Mouse (Mus musculus) cerebellum, postnatal 25 days (tissue): Measurements from ENCODE around the gene Gm5788.
"Not testable (repeated sequence)": the region's sequence is repeated elsewhere in the genome, so short reads cannot be mapped to it uniquely, and the experiment has no call there.

Experiments
- DNase-seq, 2 experiments: peaks; one replicate each; pipeline ENCODE4 v3.0.0; 2021; ENCODE audit warnings: mixed read lengths in 2 of 2

Gm5788 gene

DNA sequence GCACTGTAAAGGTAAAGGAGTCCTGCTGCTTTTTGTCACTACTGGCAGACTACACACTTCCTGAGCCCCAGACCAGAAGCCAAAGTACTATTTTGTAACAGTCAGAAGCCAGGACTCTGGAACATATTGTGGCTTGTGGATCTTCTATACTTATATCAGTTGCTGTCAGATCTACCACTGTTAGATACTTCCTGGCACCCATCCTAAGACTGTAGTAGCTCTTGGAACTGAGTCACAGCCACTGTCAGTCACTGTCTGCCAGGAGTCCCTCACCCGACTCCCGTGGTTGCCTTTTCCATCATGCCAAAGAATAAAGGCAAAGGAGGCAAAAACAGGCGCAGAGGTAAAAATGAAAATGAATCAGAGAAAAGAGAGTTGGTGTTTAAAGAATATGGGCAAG is at the start of gene Gm5788:
Gm5788 (plus strand) TSS at position 301 of the 400 bp plus-strand sequence.
- not testable (repeated sequence) for DNase-seq

DNA sequence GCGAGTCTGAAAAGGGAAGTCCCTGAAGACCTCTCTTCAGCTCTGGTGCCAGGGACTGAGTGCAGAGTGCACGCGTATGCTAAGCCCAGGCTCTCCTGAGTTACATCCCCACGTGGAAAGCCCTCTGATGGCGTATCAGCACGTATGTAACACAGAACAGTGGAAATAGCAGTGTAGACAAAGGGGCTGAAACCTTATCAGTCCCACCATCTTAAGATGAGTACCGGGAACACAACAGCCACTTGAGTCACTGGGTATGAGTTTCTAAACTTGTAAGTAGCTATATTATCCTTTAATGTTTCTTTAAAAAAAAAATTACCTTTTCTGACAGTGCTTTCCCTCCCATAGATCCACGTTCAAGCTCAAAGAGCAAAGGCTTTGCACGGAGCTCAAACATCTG is 45.1 kb upstream of the Gm5788 start:
- no peak for DNase-seq

DNA sequence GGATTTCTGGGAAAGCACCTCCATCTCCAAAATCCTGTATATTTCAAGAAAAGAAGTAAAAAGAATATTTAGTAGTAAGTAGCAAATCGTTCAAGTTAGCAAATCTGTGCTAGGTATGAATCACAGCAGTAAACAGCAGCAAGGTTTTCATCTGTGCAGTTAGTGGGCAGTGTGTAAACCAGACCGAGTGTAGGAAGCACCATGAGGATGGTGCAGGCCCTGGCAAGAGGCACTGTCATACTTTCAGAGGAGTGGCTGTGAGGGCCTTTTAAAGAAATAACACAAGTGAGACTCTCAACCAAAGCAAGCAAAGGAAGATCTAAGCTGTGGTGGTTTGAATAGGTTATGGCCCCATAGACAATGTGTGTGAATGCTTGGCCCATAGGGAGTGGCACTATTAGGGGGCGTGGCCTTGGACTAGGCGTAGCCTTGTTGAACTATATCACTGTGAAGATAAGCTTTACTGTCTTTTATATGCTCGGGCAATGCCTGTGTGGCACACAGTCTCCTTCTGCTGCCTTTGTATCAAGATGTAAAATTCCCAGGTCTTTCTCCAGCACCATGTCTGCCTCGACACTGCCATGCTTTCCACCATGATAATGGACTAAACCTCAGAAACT is 29.7 kb upstream of the Gm5788 start:
- DNase-seq = no peak

DNA sequence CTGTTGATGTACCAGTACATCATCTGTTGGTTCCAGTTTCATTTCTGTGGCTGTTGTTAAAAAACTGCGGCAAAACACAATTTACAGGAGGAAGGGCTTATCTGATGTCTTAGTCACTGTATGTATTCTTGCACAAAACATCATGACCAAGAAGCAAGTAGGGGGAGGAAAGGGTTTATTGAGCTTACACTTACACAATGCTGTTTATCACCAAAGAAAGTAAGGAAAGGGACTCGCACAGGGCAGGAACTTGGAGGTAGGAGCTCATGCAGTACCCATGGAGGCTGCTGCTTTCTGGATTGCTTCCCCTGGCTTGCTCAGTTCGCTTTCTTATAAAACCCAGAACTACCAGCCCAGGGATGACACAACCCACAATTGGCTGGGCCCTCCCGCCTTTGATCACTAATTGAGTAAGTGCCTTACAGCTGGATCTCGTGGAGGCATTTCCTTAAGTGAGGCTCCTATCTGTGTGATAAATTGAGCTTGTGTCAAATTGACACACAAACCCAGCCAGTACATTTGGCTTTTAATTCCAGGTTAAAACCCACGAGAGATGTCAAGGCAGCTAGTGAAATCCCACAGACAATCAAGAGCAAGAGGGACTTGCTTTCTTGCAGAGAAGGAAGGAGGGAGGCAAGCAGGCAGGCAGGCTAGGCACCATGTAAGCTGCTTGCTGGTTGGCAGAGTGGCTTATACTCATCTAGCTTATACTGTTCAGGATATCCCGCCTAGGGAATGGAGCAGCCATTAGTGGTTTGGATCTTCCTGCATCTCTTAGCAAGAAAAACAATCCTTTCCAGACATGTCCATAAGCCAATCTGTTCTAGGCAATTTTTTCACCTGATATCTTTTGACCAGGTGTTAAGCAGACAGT is 24.0 kb upstream of the Gm5788 start:
- DNase-seq = no peak

DNA sequence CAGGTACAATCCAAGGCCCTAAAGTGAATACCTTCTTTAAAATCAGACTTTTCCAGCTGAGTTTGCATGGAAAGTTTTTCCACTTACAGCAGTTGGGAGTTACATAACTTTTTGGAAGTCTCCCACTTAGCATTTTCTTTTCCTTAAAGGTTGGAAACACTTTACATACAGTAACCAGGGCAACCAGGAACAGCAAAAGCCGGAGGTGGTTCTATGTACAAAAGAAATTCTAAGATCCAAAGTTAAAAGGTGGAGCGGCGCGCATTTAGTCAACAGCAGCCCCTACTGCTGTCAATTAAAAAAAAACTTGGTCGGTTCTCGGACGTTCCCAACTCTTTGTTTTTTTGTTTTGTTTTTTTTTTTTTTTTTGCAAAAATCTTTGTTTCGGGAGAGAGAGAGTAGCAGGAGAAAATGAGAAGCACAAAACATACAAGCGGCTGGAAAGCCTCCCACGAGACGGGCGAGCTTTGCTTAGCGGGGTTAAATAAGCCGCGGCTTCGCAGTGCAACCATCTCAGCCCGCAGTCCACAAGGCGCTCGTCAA is 23.0 kb upstream of the Gm5788 start:
- no peak for DNase-seq

DNA sequence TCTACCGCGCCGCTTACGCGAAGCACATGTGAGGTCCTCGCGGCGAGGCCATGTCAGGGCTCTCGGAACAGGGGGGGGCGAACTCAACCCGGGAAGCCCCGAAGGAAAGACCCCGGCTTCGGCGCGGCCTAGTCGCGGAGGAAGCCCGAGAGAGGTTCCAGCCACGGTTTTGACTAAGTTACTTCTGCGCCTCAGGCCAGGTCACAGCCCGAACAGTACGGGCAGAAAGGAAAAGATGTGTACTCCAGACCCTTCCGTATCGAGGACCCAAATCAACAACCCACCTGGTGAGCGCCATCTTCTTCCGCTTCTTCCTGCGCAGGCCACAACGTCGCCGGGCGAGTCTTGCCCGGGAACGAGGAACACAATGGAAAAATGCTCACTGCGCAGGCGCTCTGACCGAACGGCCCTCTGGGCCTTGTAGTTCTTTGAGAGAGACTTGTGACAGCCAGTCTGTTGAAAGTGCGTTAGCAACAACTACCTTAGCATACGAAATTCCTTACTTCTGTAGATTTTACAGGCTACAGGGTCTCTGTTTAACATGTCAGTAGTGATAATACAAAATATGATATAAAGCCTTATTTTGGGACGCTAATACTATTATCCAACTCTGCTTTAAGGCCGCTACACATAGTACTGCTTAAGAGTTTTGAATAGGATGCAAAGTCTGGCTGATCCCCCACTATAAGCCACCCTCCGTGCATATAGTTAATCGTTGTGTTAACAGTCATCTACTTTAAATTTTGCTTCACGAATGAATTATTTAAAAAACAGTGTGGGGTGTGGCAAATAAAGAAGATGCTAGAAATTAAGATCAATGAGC is 22.3 kb upstream of the Gm5788 start, which contains the start of gene Snw1:
Snw1 (minus strand) TSS at position 311 of the 823 bp plus-strand sequence.
- peak; percentile 95 to 96 for DNase-seq

DNA sequence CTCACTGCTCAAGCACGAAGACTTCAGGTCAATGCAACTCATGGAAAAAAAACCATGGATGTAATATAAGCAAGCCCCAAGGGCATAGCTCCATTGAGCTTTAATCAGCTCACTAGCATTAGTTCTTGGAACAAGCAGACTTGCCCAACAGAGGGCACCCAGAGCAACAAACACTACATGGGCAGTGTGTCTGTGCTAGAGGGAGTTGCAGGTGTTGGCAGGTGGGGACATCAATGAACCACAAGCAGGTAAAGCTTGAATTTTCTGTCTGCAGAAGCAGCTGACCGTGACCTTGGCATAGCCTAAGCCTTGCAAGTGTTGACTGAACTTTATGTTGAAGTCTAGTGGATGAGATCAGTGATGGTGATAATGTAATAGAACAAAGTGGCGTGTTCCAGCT is 19.8 kb upstream of the Gm5788 start:
- no peak for DNase-seq

DNA sequence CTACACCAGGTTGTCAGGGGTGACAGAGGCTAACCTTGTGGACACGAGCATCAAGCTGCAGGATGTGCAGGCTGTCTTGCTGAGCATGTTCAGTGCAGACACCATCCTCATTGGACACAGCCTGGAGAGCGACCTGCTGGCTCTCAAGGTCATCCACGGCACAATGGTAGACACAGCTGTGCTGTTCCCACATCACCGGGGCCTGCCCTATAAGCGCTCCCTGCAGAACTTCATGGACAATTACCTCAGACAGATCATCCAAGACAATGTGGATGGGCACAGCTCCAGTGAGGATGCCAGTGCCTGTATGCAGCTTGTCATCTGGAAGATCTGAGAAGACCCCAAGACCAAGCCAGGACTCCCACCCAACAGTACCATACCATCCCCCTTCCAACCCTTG is 12.0 kb upstream of the Gm5788 start:
- DNase-seq = not testable (repeated sequence)

DNA sequence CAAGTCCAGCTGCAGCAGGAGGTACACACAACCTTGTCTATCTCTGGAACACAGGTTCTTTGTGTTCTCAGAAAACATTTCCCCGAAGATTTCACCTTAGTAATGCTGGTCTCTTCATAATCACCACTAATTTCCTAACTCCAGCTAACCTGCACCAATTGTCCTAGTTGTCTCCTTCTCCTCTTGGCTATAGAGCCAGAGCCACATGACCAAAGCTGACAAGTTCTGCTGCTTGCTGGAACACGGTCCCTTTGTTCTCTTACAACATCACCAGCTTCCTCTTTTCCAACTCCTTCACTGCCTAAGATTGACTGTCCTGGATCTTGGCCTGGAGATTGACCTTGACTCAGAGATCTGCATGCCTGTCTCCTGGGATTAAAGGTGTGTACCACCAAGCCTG is 5.8 kb upstream of the Gm5788 start:
- not testable (repeated sequence) for DNase-seq

DNA sequence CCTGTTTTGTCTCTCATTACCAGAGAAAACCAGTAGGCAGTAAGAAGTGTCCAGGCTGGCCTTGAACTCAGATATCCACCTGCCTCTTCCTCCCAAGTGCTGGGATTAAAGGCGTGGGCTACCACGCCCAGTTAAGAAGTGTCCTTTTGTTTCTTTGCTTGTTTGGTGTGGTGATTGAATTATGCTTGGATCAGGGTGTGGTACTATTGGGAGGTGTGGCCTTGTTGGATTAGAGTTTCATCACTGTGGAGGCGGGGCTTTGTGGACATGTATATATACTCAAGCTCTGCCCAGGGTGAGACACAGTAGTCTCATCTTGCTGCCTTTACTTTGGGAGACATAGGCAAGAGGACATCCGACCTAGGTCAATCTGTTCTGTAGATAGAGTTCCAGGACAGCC is 19.5 kb downstream of the Gm5788 start, which contains the start of gene Gm8300:
Gm8300 (plus strand) TSS at position 301 of the 400 bp plus-strand sequence.
- DNase-seq = not testable (repeated sequence)

DNA sequence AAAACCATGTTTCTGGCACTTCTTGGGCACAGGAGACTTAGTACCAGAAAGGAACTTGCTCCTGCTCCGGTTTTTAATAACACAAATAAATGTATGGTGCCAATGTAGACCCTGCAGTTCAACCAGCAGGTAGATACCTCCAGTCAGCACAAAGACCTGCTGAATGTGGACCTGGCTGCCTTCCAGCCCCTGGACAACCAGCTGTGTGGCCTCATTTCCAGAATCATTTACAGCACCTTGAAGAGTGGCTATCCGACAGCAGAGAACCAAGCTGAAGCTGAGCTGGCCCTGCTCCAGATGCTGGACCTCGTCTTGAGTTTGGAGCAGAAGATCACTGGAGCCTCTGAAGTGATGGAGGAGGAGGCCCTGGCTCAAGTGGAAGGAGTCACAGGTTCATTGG is 25.1 kb downstream of the Gm5788 start:
- DNase-seq = not testable (repeated sequence)

DNA sequence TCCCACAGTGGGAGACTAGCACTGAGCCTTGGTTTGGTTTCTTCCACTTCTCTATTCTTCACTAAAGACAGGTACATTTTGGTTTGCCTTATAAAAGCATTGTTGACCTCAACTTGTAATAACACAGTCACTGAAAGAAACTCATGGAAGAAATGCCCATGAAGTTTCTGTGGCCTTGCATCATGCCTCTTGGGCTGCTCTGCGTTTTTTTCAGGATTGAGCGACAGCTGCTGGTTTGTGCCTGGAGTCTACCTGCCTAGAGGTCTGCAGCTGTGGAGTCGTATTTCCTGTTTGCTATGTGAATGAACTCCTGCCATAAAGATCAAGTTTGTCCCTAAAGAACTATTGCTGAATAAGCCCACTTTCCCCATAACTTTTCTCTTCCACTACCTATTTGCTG is 49.4 kb downstream of the Gm5788 start:
- no peak for DNase-seq
